Mouse (Mus musculus) bone marrow macrophage, adult 2 months (primary cell): Measurements from ENCODE around the gene Osgep.

ENCODE experiments used
- CTCF ChIP-seq: IDR thresholded peaks from 2 replicates; pipeline ENCODE4 v1.5.1; 2012; ENCODE audit warnings: low read depth, mild to moderate bottlenecking, low read length, moderate library complexity
- POLR2A ChIP-seq: IDR thresholded peaks from 2 replicates; pipeline ENCODE4 v1.6.1; 2012; ENCODE audit warnings: mild to moderate bottlenecking, low read depth, low read length, borderline replicate concordance

GRCm38 (mm10) chr14:50931493-50932020 lies 6.9 kb upstream of the Osgep start:
- TF ChIP-seq POLR2A: no peak
- no peak for TF ChIP-seq CTCF
